Mouse (Mus musculus) lung, embryonic 14.5 days (tissue): Measurements from ENCODE around the gene Il20rb. TPM values are rescaled to one million over a fixed set of nuclear protein-coding genes. Genes with fewer than 3 reads are reported as not detected.
A peak's percentile ranks its signal among the peaks of the same experiment; 100 is the strongest.

ENCODE experiments used
- ATAC-seq: fragments of 200-750 bp; cut with Nextera tagmentation; 2 replicates; pipeline ENCODE4 v1.8.0; 2017; ENCODE audit warnings: mild to moderate bottlenecking, moderate TSS enrichment, moderate library complexity; ENCODE audit not compliant: insufficient read depth
- DNase-seq: peaks from one replicate; pipeline ENCODE4 v3.0.0-alpha.2; 2015
- H3K27ac ChIP-seq: fragments of 300-500 bp; sonication (generic); 2 replicates; pipeline ENCODE4 v1.5.1; 2014; ENCODE audit warnings: low read depth, mild to moderate bottlenecking, moderate library complexity
- H3K27me3 ChIP-seq: fragments of 300-500 bp; sonication (generic); 2 replicates; pipeline ENCODE4 v1.6.1; 2014; ENCODE audit warnings: low read length, control low read depth; ENCODE audit not compliant: insufficient read depth
- H3K36me3 ChIP-seq: fragments of 300-500 bp; sonication (generic); 2 replicates; pipeline ENCODE4 v1.6.1; 2014; ENCODE audit warnings: control low read depth; ENCODE audit not compliant: insufficient read depth
- H3K4me1 ChIP-seq: fragments of 300-500 bp; sonication (generic); 2 replicates; pipeline ENCODE4 v1.6.1; 2014; ENCODE audit warnings: antibody characterized with exemption, control low read depth; ENCODE audit not compliant: insufficient read depth
- H3K4me2 ChIP-seq: fragments of 300-500 bp; sonication (generic); 2 replicates; pipeline ENCODE4 v1.6.1; 2014; ENCODE audit warnings: mild to moderate bottlenecking
- H3K4me3 ChIP-seq: fragments of 300-500 bp; sonication (generic); 2 replicates; pipeline ENCODE4 v1.5.1; 2014; ENCODE audit warnings: low read depth, low read length
- H3K9ac ChIP-seq: fragments of 300-500 bp; sonication (generic); 2 replicates; pipeline ENCODE4 v1.6.1; 2014
- H3K9me3 ChIP-seq: fragments of 300-500 bp; sonication (generic); 2 replicates; pipeline ENCODE4 v1.6.1; 2016; ENCODE audit warnings: low read depth, low read length, control low read depth
- CTCF ChIP-seq: IDR thresholded peaks from 2 replicates; pipeline ENCODE4 v1.5.1; 2016; ENCODE audit warnings: antibody characterized with exemption, low read depth
- WGBS: fragments of 180-500 bp; shearing (Covaris S2); extraction: QIAGEN DNeasy Blood & Tissue Kit; methylation state at CpG from one replicate; pipeline ENCODE4 v1.1.7; 2014; 5-methylcytosine and 5-hydroxymethylcytosine counted together
- polyA plus RNA-seq: library from polyadenylated mRNA; unstranded; fragments of >200 nt; fragmentation: Nextera tagmentation; extraction: Ambion mirVana; gene quantifications from 2 replicates; pipeline ENCODE4 v1.2.1, GENCODE M21; 2014

The Il20rb gene
- polyA plus RNA-seq, 1 experiment from 2014 or later = 2.2 TPM

- Histone ChIP-seq H3K9me3 (no peaks in the 10 kb centered on the region), H3K4me1 (no peaks in the 10 kb centered on the region), H3K27me3 (no peaks in the 10 kb centered on the region), H3K27ac (no peak overlapping the region), H3K4me3 (peak overlapping the region; percentile 40), H3K36me3 (0 out of 2 replicates have a peak, but pooled peaks cover 4% of the 10 kb centered on the region), H3K4me2 (peak overlapping the region; percentile 78), H3K9ac (peak overlapping the region; percentile 53)
- peak; percentile 32; the same call in 1 of the 2 replicates for ATAC-seq
- TF ChIP-seq CTCF = no peak
- DNase-seq = no peak
- 11% methylated on average over 9 of the region's 9 CpGs for WGBS
Measured at GRCm38 (mm10) chr9:100454664-100454993, 32.0 kb downstream of the Il20rb start.

DNA sequence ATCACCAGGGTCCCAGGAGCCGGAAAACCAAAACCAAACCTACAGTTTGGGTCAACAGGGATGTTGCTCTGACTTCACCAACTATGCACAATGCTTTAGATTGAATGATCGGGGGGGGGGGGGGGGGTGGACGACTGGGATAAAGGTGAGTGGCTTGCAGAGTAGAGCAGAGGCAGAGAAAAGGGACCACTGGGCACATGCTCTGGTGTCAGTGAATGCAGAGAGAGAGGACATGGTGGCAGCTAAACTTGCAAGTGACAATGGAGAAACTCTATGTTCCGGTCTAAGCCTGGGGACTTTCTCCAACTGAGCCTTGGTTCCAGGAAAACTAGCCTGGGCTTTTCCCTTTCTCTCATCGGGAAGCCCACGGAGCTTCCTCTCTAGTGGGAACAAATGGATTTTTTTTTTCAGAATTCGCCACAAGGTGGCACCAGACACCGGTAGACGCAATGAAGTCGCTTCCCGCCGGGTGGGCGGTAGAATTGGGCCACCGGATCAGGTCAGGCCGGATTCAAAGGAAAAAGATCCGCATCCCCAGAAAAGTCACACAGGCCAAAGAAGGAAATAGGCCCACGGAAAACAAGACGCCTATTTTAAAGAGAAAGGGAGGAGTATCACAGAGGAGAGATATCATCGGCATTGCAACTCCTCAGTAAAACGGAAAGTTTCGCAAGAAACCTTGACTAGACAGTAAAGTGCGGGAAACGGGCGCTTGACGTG, 32.5 kb downstream of the Il20rb start:
- H3K4me3 ChIP-seq = peak overlapping the region; percentile 40
- H3K4me2 ChIP-seq = peak overlapping the region; percentile 78
- peak overlapping the region; percentile 53 for H3K9ac ChIP-seq
- no peaks in the 10 kb centered on the region for H3K9me3 ChIP-seq
- DNase-seq (peak; percentile 97), ATAC-seq (peak; percentile 47)
- WGBS = 6% methylated on average over 24 of the region's 25 CpGs
- H3K36me3 ChIP-seq = 0 out of 2 replicates have a peak, but pooled peaks cover 4% of the 10 kb centered on the region
- H3K4me1 ChIP-seq = no peaks in the 10 kb centered on the region
- TF ChIP-seq CTCF = peak; percentile 77
- H3K27ac ChIP-seq = no peak overlapping the region
- no peaks in the 10 kb centered on the region for H3K27me3 ChIP-seq

DNA sequence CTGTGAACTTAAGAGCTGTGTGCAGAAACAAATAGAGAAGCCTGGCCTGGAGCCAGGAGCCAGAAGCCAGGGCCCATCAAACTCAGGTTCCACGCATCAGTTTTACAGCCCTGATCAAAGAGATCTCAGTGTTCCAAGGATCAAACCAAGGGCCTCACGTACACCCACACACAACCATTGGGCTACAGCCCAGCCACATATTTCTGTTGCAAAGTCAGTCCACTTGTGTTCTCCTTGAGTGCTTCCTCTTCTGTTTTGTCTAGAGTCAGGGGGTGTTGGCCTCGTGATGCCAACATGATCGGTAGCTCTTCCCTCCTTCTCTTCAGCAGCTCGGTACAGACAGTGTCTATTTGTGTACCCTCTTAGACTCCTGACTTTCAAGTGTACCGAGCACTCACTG, 34.2 kb downstream of the Il20rb start:
- no peak overlapping the region for H3K27ac ChIP-seq
- H3K4me1 ChIP-seq = no peaks in the 10 kb centered on the region
- peak; percentile 58 for DNase-seq
- no peaks in the 10 kb centered on the region for H3K27me3 ChIP-seq
- no peak overlapping the region for H3K4me3 ChIP-seq
- no peak overlapping the region for H3K9ac ChIP-seq
- no peaks in the 10 kb centered on the region for H3K9me3 ChIP-seq
- H3K4me2 ChIP-seq = no peak overlapping the region
- H3K36me3 ChIP-seq = no peaks in the 10 kb centered on the region
- ATAC-seq = peak; percentile 9; the same call in 1 of the 2 replicates
- WGBS = 31% methylated on average over 6 of the region's 6 CpGs
- no peak for TF ChIP-seq CTCF

- no peaks in the 10 kb centered on the region for H3K36me3 ChIP-seq
- H3K9me3 ChIP-seq = no peaks in the 10 kb centered on the region
- H3K4me3 ChIP-seq = peak overlapping the region; percentile 45
- no peaks in the 10 kb centered on the region for H3K27me3 ChIP-seq
- H3K4me2 ChIP-seq = peak overlapping the region; percentile 89
- peak overlapping the region; percentile 41 for H3K9ac ChIP-seq
- 0 out of 2 replicates have a peak, but pooled peaks cover 3% of the 10 kb centered on the region for H3K4me1 ChIP-seq
- ATAC-seq = peak; percentile 93
- peak; percentile 94 for TF ChIP-seq CTCF
- peak overlapping the region; percentile 76 for H3K27ac ChIP-seq
- under 1% methylated on average over 32 of the region's 32 CpGs for WGBS
- DNase-seq = peak; percentile 93
Measured at GRCm38 (mm10) chr9:100446059-100446686, 40.4 kb downstream of the Il20rb start.

GRCm38 (mm10) chr9:100440111-100440790, 46.3 kb downstream of the Il20rb start:
- WGBS = 31% methylated on average over 9 of the region's 9 CpGs
- no peaks in the 10 kb centered on the region for H3K9me3 ChIP-seq
- DNase-seq (peak; percentile 89), ATAC-seq (peak; percentile 87)
- H3K4me2 ChIP-seq = peak overlapping the region; percentile 1; the same call in 1 of the 2 replicates
- 0 out of 2 replicates have a peak, but pooled peaks cover 2% of the 10 kb centered on the region for H3K4me1 ChIP-seq
- H3K4me3 ChIP-seq = no peak overlapping the region
- TF ChIP-seq CTCF = no peak
- H3K27me3 ChIP-seq = no peaks in the 10 kb centered on the region
- no peak overlapping the region for H3K9ac ChIP-seq
- H3K27ac ChIP-seq = peak overlapping the region; percentile 88
- H3K36me3 ChIP-seq = no peaks in the 10 kb centered on the region

- 49% methylated on average over 8 of the region's 8 CpGs for WGBS
- H3K4me1 ChIP-seq = 0 out of 2 replicates have a peak, but pooled peaks cover 2% of the 10 kb centered on the region
- peak; percentile 85 for DNase-seq
- no peaks in the 10 kb centered on the region for H3K27me3 ChIP-seq
- peak; percentile 82 for ATAC-seq
- no peak overlapping the region for H3K4me3 ChIP-seq
- no peaks in the 10 kb centered on the region for H3K36me3 ChIP-seq
- peak overlapping the region; percentile 88 for H3K27ac ChIP-seq
- no peaks in the 10 kb centered on the region for H3K9me3 ChIP-seq
- TF ChIP-seq CTCF = no peak
- peak overlapping the region; percentile 1; the same call in 1 of the 2 replicates for H3K4me2 ChIP-seq
- H3K9ac ChIP-seq = no peak overlapping the region
Measured at GRCm38 (mm10) chr9:100439481-100439880, 47.1 kb downstream of the Il20rb start.
